Mouse (Mus musculus) C2C12 (cell line): ENCODE results near the gene 7530416G11Rik. TPM values are rescaled to one million over a fixed set of nuclear protein-coding genes. Genes with fewer than 3 reads are reported as not detected.
A peak's percentile ranks its signal among the peaks of the same experiment; 100 is the strongest.

Source experiments
- H3K27me3 ChIP-seq: one replicate; pipeline ENCODE4 v1.6.1; 2011; ENCODE audit not compliant: control insufficient read depth, insufficient read depth, insufficient read length
- H3K36me3 ChIP-seq: one replicate; pipeline ENCODE4 v1.6.1; 2011; ENCODE audit not compliant: control insufficient read depth, insufficient read depth
- H3K4me3 ChIP-seq: one replicate; pipeline ENCODE4 v1.5.1; 2011; ENCODE audit warnings: mild to moderate bottlenecking, control low read depth; ENCODE audit not compliant: poor library complexity, insufficient read depth, severe bottlenecking
- H3K79me2 ChIP-seq: one replicate; pipeline ENCODE4 v1.6.1; 2011; ENCODE audit not compliant: control insufficient read depth, insufficient read depth
- H3K79me3 ChIP-seq: one replicate; pipeline ENCODE4 v1.6.1; 2011; ENCODE audit warnings: low read depth, control low read depth
- H3ac ChIP-seq: one replicate; pipeline ENCODE3; 2011; ENCODE audit warnings: low read depth; ENCODE audit not compliant: control insufficient read depth, insufficient read length
- CEBPB ChIP-seq: IDR thresholded peaks from one replicate; pipeline ENCODE4 v1.6.1; 2011; ENCODE audit warnings: low read depth, mild to moderate bottlenecking, control low read depth, moderate library complexity
- CTCF ChIP-seq: IDR thresholded peaks from one replicate; pipeline ENCODE4 v1.5.1; 2011; ENCODE audit not compliant: control insufficient read depth, insufficient read depth, insufficient read length
- FOSL1 ChIP-seq: IDR thresholded peaks from one replicate; pipeline ENCODE4 v1.8.0; 2011; ENCODE audit warnings: mild to moderate bottlenecking, low read length; ENCODE audit not compliant: poor library complexity, insufficient read depth, severe bottlenecking
- MAX ChIP-seq: IDR thresholded peaks from one replicate; pipeline ENCODE4 v1.6.1; 2011; ENCODE audit warnings: mild to moderate bottlenecking, control low read depth
- MYOD1 ChIP-seq: IDR thresholded peaks from one replicate; pipeline ENCODE4 v1.6.1; 2011; ENCODE audit warnings: low read depth; ENCODE audit not compliant: control insufficient read depth, insufficient read length
- MYOG ChIP-seq: IDR thresholded peaks from one replicate; pipeline ENCODE4 v1.6.1; 2011; ENCODE audit not compliant: control insufficient read depth, insufficient read length; ENCODE audit errors: extremely low read depth
- USF1 ChIP-seq: IDR thresholded peaks from one replicate; pipeline ENCODE4 v1.6.1; 2011; ENCODE audit warnings: low read depth, mild to moderate bottlenecking, control low read depth, moderate library complexity
- polyA plus RNA-seq: library from polyadenylated mRNA; unstranded; fragments of >200 nt; fragmentation: generic; extraction: Trizol; gene quantifications from one replicate; pipeline ENCODE4 v1.2.1, GENCODE M21; 2012; ENCODE audit warnings: missing spikeins

The 7530416G11Rik gene
- polyA plus RNA-seq, 1 experiment = not detected

GRCm38 (mm10) chr15:85507370-85508014 is 4.5 kb upstream of the 7530416G11Rik start:
- Histone ChIP-seq H3K4me3 (no peak overlapping the region), H3K79me3 (no peaks in the 10 kb centered on the region), H3K27me3 (no peaks in the 10 kb centered on the region), H3ac (no peak overlapping the region), H3K79me2 (no peaks in the 10 kb centered on the region), H3K36me3 (no peaks in the 10 kb centered on the region)
- TF ChIP-seq CEBPB (no peak), MAX (no peak), CTCF (no peak), MYOG (no peak), MYOD1 (no peak), FOSL1 (no peak), USF1 (no peak)

- TF ChIP-seq CEBPB = no peak
- no peak for TF ChIP-seq MYOG
- no peak for TF ChIP-seq USF1
- TF ChIP-seq CTCF = no peak
- no peak for TF ChIP-seq FOSL1
- no peak for TF ChIP-seq MAX
- TF ChIP-seq MYOD1 = no peak
- no peaks in the 10 kb centered on the region for H3K27me3 ChIP-seq
- no peaks in the 10 kb centered on the region for H3K79me2 ChIP-seq
- no peak overlapping the region for H3K4me3 ChIP-seq
- H3ac ChIP-seq = no peak overlapping the region
- H3K79me3 ChIP-seq = no peaks in the 10 kb centered on the region
- no peaks in the 10 kb centered on the region for H3K36me3 ChIP-seq
Observed at GRCm38 (mm10) chr15:85506680-85507079, 3.7 kb upstream of the 7530416G11Rik start.

- Histone ChIP-seq H3ac (peak overlapping the region; percentile 3), H3K79me3 (no peaks in the 10 kb centered on the region), H3K4me3 (no peak overlapping the region), H3K27me3 (peaks cover 2% of the 10 kb centered on the region), H3K79me2 (no peaks in the 10 kb centered on the region), H3K36me3 (no peaks in the 10 kb centered on the region)
- TF ChIP-seq USF1 = no peak
- no peak for TF ChIP-seq CEBPB
- peak; percentile 83 for TF ChIP-seq MYOD1
- no peak for TF ChIP-seq MYOG
- TF ChIP-seq MAX = no peak
Observed at GRCm38 (mm10) chr15:85505118-85505925, 2.3 kb upstream of the 7530416G11Rik start.

GRCm38 (mm10) chr15:85500267-85500666 is 2.8 kb downstream of the 7530416G11Rik start:
- no peaks in the 10 kb centered on the region for H3K79me2 ChIP-seq
- H3K36me3 ChIP-seq = no peaks in the 10 kb centered on the region
- H3K27me3 ChIP-seq = peaks cover 44% of the 10 kb centered on the region
- TF ChIP-seq FOSL1 (no peak), MYOD1 (no peak)
- no peak overlapping the region for H3ac ChIP-seq
- no peaks in the 10 kb centered on the region for H3K79me3 ChIP-seq
- H3K4me3 ChIP-seq = no peak overlapping the region

- no peaks in the 10 kb centered on the region for H3K36me3 ChIP-seq
- TF ChIP-seq CEBPB (no peak), MYOD1 (no peak)
- H3K79me3 ChIP-seq = no peaks in the 10 kb centered on the region
- no peak overlapping the region for H3K4me3 ChIP-seq
- H3K27me3 ChIP-seq = peaks cover 66% of the 10 kb centered on the region
- no peaks in the 10 kb centered on the region for H3K79me2 ChIP-seq
- H3ac ChIP-seq = no peak overlapping the region
Observed at GRCm38 (mm10) chr15:85497981-85498475, 5.0 kb downstream of the 7530416G11Rik start.

GRCm38 (mm10) chr15:85497548-85497947 is 5.5 kb downstream of the 7530416G11Rik start:
- Histone ChIP-seq H3ac (no peak overlapping the region), H3K36me3 (no peaks in the 10 kb centered on the region), H3K4me3 (no peak overlapping the region), H3K79me3 (no peaks in the 10 kb centered on the region), H3K27me3 (peaks cover 71% of the 10 kb centered on the region), H3K79me2 (no peaks in the 10 kb centered on the region)
- no peak for TF ChIP-seq USF1
- no peak for TF ChIP-seq MYOG
- no peak for TF ChIP-seq FOSL1
- TF ChIP-seq MYOD1 = no peak
- TF ChIP-seq CEBPB = no peak
